Mouse (Mus musculus): ENCODE results near the gene Zfp710. TPM values are rescaled to one million over a fixed set of nuclear protein-coding genes. Genes with fewer than 3 reads are reported as not detected.

Gene Zfp710
- total and polyA plus RNA-seq, 3 experiments = 7.6 to 16.2 (median 14.4) TPM

DNA sequence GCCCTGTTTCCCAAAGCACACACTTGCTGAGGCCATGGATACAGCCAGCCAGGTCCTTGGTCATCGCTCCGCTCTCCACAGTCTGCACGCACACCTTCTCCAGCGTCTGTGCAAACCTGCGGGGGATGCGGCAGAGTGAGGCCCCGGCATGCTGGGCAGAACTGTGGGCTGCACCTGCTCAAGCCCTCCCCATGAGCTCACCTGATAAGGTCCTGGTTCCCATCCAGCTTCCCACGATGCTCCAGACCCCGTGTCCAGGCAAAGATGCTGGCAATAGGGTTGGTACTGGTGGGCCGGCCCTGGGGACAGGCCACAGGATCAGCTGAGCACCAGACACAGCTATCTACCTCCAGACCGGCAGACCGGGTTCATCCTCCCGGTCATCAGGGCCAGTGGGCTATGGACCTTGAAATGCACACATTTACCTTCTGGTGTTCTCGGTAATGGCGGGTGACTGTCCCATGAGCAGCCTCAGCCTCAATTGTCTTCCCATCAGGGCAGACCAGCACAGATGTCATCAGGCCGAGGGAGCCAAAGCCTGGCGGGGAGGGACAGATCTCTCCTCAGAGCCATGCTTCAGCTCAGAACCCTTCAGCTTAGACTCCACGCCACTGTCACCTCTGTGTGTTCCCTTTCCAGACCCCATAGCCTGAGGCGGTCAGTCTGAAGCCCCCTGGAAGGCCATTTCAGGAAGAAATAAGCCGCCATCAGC, 71.1 kb downstream of the Zfp710 start:
- Histone ChIP-seq H3K27ac (ENCODE audit: insufficient read depth, low read depth) (no peak overlapping the region), H3K9ac (ENCODE audit: insufficient read depth, low read depth) (no peak overlapping the region), H3K9me3 (replicated peaks; ENCODE audit: low read length) (no peaks in the 10 kb centered on the region), H3K4me1 (ENCODE audit: control insufficient read depth in 1 of 2, insufficient read depth in 2 of 2) (peaks cover 14 to 42% of the 10 kb centered on the region in 2 experiments), H3K79me2 (replicated peaks; ENCODE audit: control insufficient read depth, extremely low read depth, insufficient read depth, poor library complexity, severe bottlenecking) (no peaks in the 10 kb centered on the region), H3K4me2 (ENCODE audit: insufficient read depth, low read depth, poor library complexity, severe bottlenecking) (no peak overlapping the region), H3K36me3 (replicated peaks in 1 of 2; ENCODE audit: control insufficient read depth in 1 of 2, insufficient read depth in 1 of 2, low read length in 1 of 2) (peaks cover 39 to 61% of the 10 kb centered on the region in 2 experiments), H3K27me3 (replicated peaks) (no peaks in the 10 kb centered on the region), H3K4me3 (replicated peaks in 1 of 3; ENCODE audit: low read depth in 2 of 3, low read length in 2 of 3, poor library complexity in 1 of 3) (no peak overlapping the region)
- dilution Hi-C loops (cut with MboI; ENCODE audit: extremely low pct_ligation_motif_present, extremely low pct_unique_long_range_greater_than_20kb, low sequenced_read_pairs) = no loop called here
- TF ChIP-seq HCFC1 (IDR thresholded peaks at IDR 0.05; ENCODE audit: low read depth, low read length) (no peak), GABPA (IDR thresholded peaks at IDR 0.05; ENCODE audit: insufficient replicate concordance, low read depth, low read length) (no peak), NRF1 (IDR thresholded peaks at IDR 0.05; ENCODE audit: low read depth, low read length) (no peak), CHD1 (IDR thresholded peaks at IDR 0.05; ENCODE audit: low read depth, low read length) (no peak), ETS1 (conservative IDR thresholded peaks at IDR 0.05; ENCODE audit: low read depth, low read length) (no peak), USF1 (IDR thresholded peaks at IDR 0.05; ENCODE audit: low read depth, low read length) (no peak), PAX5 (IDR thresholded peaks at IDR 0.05; ENCODE audit: low read length) (no peak), BHLHE40 (IDR thresholded peaks at IDR 0.05; ENCODE audit: low read depth, low read length) (no peak), MAZ (IDR thresholded peaks at IDR 0.05; ENCODE audit: low read depth, low read length) (no peak), SMC3 (IDR thresholded peaks at IDR 0.05; ENCODE audit: low read depth, low read length) (no peak), MAX (IDR thresholded peaks at IDR 0.05; ENCODE audit: low read length) (no peak)
- in situ Hi-C loops (cut with MboI; ENCODE audit: low pct_ligation_motif_present, low pct_unique_long_range_greater_than_20kb, low sequenced_read_pairs) = no loop called here
- no peak for DNase-seq (ENCODE audit: extremely low read depth)

DNA sequence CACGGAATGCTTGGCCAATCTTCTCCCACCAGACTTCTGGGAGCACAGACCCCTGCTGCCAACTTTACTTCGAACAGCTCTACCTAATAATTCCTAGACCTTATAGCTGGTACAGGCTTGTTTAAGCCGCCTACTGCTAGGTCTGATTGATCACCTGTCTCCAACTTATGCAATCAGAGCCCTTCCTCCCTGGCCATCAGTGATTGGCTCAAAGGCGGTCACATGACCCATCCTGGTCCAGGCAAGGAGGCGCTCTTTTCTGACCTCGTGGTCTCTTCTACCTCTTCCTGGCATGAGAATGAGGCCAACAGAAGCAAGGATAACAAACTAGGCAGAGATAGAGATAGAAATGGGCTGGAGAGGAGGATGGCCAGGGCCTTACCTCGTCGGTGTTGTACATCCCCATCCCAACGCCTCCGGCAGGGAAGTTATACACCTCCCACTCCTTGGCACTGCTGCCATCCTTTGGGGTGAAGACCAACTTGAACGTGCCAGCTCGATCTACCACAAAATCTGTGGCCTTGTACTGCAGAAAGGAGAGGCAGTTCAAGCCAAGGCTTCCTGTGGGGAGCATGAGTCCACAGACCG, 73.9 kb downstream of the Zfp710 start:
- no peak overlapping the region for H3K4me2 ChIP-seq (ENCODE audit: insufficient read depth, low read depth, poor library complexity, severe bottlenecking)
- H3K27ac ChIP-seq (ENCODE audit: insufficient read depth, low read depth) = no peak overlapping the region
- H3K9me3 ChIP-seq (replicated peaks; ENCODE audit: low read length) = no peaks in the 10 kb centered on the region
- TF ChIP-seq ZKSCAN1 (IDR thresholded peaks at IDR 0.05; ENCODE audit: borderline replicate concordance, low read depth, low read length) (no peak), USF2 (conservative IDR thresholded peaks at IDR 0.05; ENCODE audit: low read depth, low read length) (peak; percentile 37; the same call in 1 of the 2 replicates), USF1 (IDR thresholded peaks at IDR 0.05; ENCODE audit: low read depth, low read length) (peak; percentile 55)
- peaks cover 2 to 16% of the 10 kb centered on the region in 2 experiments; a peak in 3 of 4 replicates for H3K4me1 ChIP-seq (ENCODE audit: control insufficient read depth in 1 of 2, insufficient read depth in 2 of 2)
- no peak for DNase-seq (ENCODE audit: extremely low read depth)
- no peak overlapping the region for H3K4me3 ChIP-seq (replicated peaks in 1 of 3; ENCODE audit: low read depth in 2 of 3, low read length in 2 of 3, poor library complexity in 1 of 3)
- in situ Hi-C loops (cut with MboI; ENCODE audit: low pct_ligation_motif_present, low pct_unique_long_range_greater_than_20kb, low sequenced_read_pairs) (no loop called here), dilution Hi-C loops (cut with MboI; ENCODE audit: extremely low pct_ligation_motif_present, extremely low pct_unique_long_range_greater_than_20kb, low sequenced_read_pairs) (no loop called here)
- H3K79me2 ChIP-seq (replicated peaks; ENCODE audit: control insufficient read depth, extremely low read depth, insufficient read depth, poor library complexity, severe bottlenecking) = no peaks in the 10 kb centered on the region
- no peak overlapping the region for H3K9ac ChIP-seq (ENCODE audit: insufficient read depth, low read depth)
- H3K27me3 ChIP-seq (replicated peaks) = no peaks in the 10 kb centered on the region
- peaks cover 32 to 50% of the 10 kb centered on the region in 2 experiments for H3K36me3 ChIP-seq (replicated peaks in 1 of 2; ENCODE audit: control insufficient read depth in 1 of 2, insufficient read depth in 1 of 2, low read length in 1 of 2)

Measured in CH12.LX (cell line).